Mouse (Mus musculus) lung, adult 2 months (tissue): ENCODE measurements around the gene Cask.

ENCODE experiments used
- CTCF ChIP-seq: fragments of 200-500 bp; IDR thresholded peaks from 2 replicates; pipeline ENCODE4 v1.5.1; 2011; ENCODE audit warnings: mild to moderate bottlenecking, low read length, control low read depth; ENCODE audit not compliant: insufficient read depth
- POLR2A ChIP-seq: fragments of 200-500 bp; IDR thresholded peaks from 2 replicates; pipeline ENCODE4 v1.6.1; 2011; ENCODE audit warnings: low read depth, mild to moderate bottlenecking, control low read depth, low read length, borderline replicate concordance; ENCODE audit errors: extremely low read depth

- no peak for TF ChIP-seq POLR2A
- TF ChIP-seq CTCF, result no peak
Observed at GRCm38 (mm10) chrX:13500284-13500683, 350.9 kb downstream of the Cask start.
